Comparison of ENCODE assay signal across 22 mouse cellular contexts in the genomic region with DNA sequence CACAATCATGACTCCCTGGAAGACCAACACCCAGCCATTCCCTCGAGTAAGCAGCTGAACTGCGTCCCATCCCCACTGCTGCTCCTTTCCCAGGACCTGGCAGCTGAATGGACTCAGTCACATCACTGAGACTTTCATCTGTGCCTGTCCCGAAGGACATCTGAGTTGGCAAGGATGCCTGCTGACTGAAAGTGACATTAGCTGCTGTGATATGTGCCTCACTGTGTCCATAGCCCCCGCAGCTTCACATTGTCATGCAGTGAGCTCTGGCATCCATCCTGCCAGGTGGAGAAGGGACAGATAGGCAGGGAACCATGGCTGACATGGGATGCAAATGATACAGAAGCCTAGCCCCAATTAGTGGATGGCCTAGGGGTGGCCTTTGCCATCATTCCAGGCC. TPM values are rescaled to one million over a fixed set of nuclear protein-coding genes. Genes with fewer than 3 reads are reported as not detected.
"Had no signal": no experiment of that assay in that cellular context is flagged by ENCODE, and none has a peak within 500 bp of the region (broad histone marks: within the 10 kb centered on the region; RNA-seq: fewer than 3 reads in every experiment).

No protein-coding gene starts in this region.

- H3K27me3 ChIP-seq: liver, embryonic 15.5 days; lung, embryonic 15.5 days; megakaryocyte, embryonic 14.5 days; midbrain, embryonic 13.5 days; midbrain, embryonic 15.5 days; neural tube, embryonic 12.5 days; stomach, embryonic 15.5 days had no signal

- H3K9me3 ChIP-seq: liver, embryonic 15.5 days; lung, embryonic 15.5 days; megakaryocyte, embryonic 14.5 days; midbrain, embryonic 13.5 days; midbrain, embryonic 15.5 days; neural tube, embryonic 12.5 days; stomach, embryonic 15.5 days had no signal

- ATAC-seq: liver, postnatal 0 days; lung, postnatal 0 days; midbrain, embryonic 13.5 days; midbrain, embryonic 15.5 days had no signal

- DNase-seq: liver, postnatal 0 days; lung, adult 2 months; lung, postnatal 14 days; lung, postnatal 36 days; right cerebral cortex, postnatal 14 days; thymus, adult 2 months; thymus, postnatal 25 days; thymus, postnatal 4 days had no signal

- H3K9ac ChIP-seq: liver, embryonic 15.5 days; liver, postnatal 0 days; lung, embryonic 15.5 days; midbrain, embryonic 13.5 days; midbrain, embryonic 15.5 days; neural tube, embryonic 12.5 days; stomach, embryonic 15.5 days had no signal

- H3K4me3 ChIP-seq: liver, embryonic 15.5 days; lung, embryonic 15.5 days; megakaryocyte, embryonic 14.5 days; midbrain, embryonic 13.5 days; midbrain, embryonic 15.5 days; neural tube, embryonic 12.5 days; stomach, embryonic 15.5 days had no signal

- H3K4me2 ChIP-seq: liver, embryonic 15.5 days; lung, embryonic 15.5 days; midbrain, embryonic 13.5 days; midbrain, embryonic 15.5 days; neural tube, embryonic 12.5 days; stomach, embryonic 15.5 days had no signal

- H3K27ac ChIP-seq: liver, embryonic 15.5 days; lung, embryonic 15.5 days; macrophage; midbrain, embryonic 13.5 days; midbrain, embryonic 15.5 days; neural tube, embryonic 12.5 days; stomach, embryonic 15.5 days; stomach, postnatal 0 days had no signal

- H3K36me3 ChIP-seq: liver, embryonic 15.5 days had no signal

- H3K4me1 ChIP-seq: lung, embryonic 15.5 days; megakaryocyte, embryonic 14.5 days; midbrain, embryonic 13.5 days; midbrain, embryonic 15.5 days; neural tube, embryonic 12.5 days; stomach, embryonic 15.5 days had no signal

RNA-seq across cellular contexts. Expression of a gene that starts 38.2 kb away (rescaled TPM):
- total RNA-seq: megakaryocyte progenitor cell, adult 5-6 weeks; monocyte, adult 5-6 weeks; neutrophil, adult 5-6 weeks had no signal
- polyA plus RNA-seq: liver, embryonic 15.5 days; liver, postnatal 0 days; macrophage; spleen, adult 2 months had no signal
